Mouse (Mus musculus) spleen, adult 2 months (tissue): ENCODE results near the gene Ttyh2.

Source experiments
- CTCF ChIP-seq: fragments of 200-500 bp; IDR thresholded peaks from 2 replicates; pipeline ENCODE4 v1.5.1; 2011; ENCODE audit warnings: mild to moderate bottlenecking, inconsistent platforms; ENCODE audit not compliant: insufficient read depth, insufficient read length, insufficient replicate concordance; ENCODE audit errors: extremely low read depth
- POLR2A ChIP-seq: fragments of 200-500 bp; IDR thresholded peaks from 2 replicates; pipeline ENCODE4 v1.6.1; 2011; ENCODE audit warnings: low read depth, low read length, inconsistent platforms

GRCm38 (mm10) chr11:114649510-114649909 is 25.7 kb upstream of the Ttyh2 start:
- TF ChIP-seq CTCF: no peak
- no peak for TF ChIP-seq POLR2A
